Mouse (Mus musculus) T-helper 17 cell (primary cell): ENCODE measurements at regions not wholly inside any gene's neighbourhood (a gene's known extent, or its start where the extent isn't known, plus 50 kb on each side); places are given as distances from the start of the nearest gene placed in this dataset.

Experiments
- in situ Hi-C, 2 experiments: fragments of 300-600 bp; cut with MboI, MseI; formaldehyde crosslinking; loops; 1 replicate in 1 of 2; 2 replicates in 1 of 2; pipeline ENCODE4 v1.15.1; 2025; ENCODE audit warnings: high pct_unique_total_duplicates in 2 of 2

- in situ Hi-C loops: no loop called here
These were observed 299.6 kb upstream of the Jmjd1c start for GRCm38 (mm10) chr10:66796296-66796695.

GRCm38 (mm10) chr10:66802691-66803090 lies 293.2 kb upstream of the Jmjd1c start:
- in situ Hi-C loops: no loop called here

GRCm38 (mm10) chr10:66807261-66807968 lies 288.5 kb upstream of the Jmjd1c start:
- in situ Hi-C loops: no loop called here

GRCm38 (mm10) chr10:66812515-66813260 lies 283.2 kb upstream of the Jmjd1c start:
- in situ Hi-C loops: loop anchor here in 1 of 2 experiments (5.0 kb wide), 1 partner anchor 50 kb away; no protein-coding TSS in a partner anchor

GRCm38 (mm10) chr10:66813850-66814564 lies 281.9 kb upstream of the Jmjd1c start:
- in situ Hi-C loops: loop anchor here in 1 of 2 experiments (5.0 kb wide), 1 partner anchor 48 kb away; no protein-coding TSS in a partner anchor

- in situ Hi-C loops: loop anchor here in 1 of 2 experiments (5.0 kb wide), 1 partner anchor 48 kb away; no protein-coding TSS in a partner anchor
These were observed 281.2 kb upstream of the Jmjd1c start for GRCm38 (mm10) chr10:66814565-66815201.

- in situ Hi-C loops: no loop called here
These were observed 280.0 kb upstream of the Jmjd1c start for GRCm38 (mm10) chr10:66815951-66816350.

GRCm38 (mm10) chr10:66816776-66817175 lies 279.1 kb upstream of the Jmjd1c start:
- in situ Hi-C loops: no loop called here

- in situ Hi-C loops: no loop called here
These were observed 278.0 kb upstream of the Jmjd1c start for GRCm38 (mm10) chr10:66817876-66818275.

GRCm38 (mm10) chr10:66819517-66819916 lies 276.4 kb upstream of the Jmjd1c start:
- in situ Hi-C loops: no loop called here

- in situ Hi-C loops: no loop called here
These were observed 270.2 kb upstream of the Jmjd1c start for GRCm38 (mm10) chr10:66825737-66826136.

- in situ Hi-C loops: no loop called here
These were observed 269.6 kb upstream of the Jmjd1c start for GRCm38 (mm10) chr10:66826327-66826726.

- in situ Hi-C loops: no loop called here
These were observed 261.0 kb upstream of the Jmjd1c start for GRCm38 (mm10) chr10:66834974-66835373.

GRCm38 (mm10) chr10:66839058-66839457 lies 256.9 kb upstream of the Jmjd1c start:
- in situ Hi-C loops: no loop called here

GRCm38 (mm10) chr10:66843258-66843657 lies 252.7 kb upstream of the Jmjd1c start:
- in situ Hi-C loops: no loop called here

GRCm38 (mm10) chr10:66848778-66849177 lies 247.1 kb upstream of the Jmjd1c start:
- in situ Hi-C loops: loop anchor here in 1 of 2 experiments (5.0 kb wide), 1 partner anchor 1284 kb away; no protein-coding TSS in a partner anchor

GRCm38 (mm10) chr10:66849681-66850080 lies 246.2 kb upstream of the Jmjd1c start:
- in situ Hi-C loops: loop anchor here (5.0 to 25.0 kb wide), 5 partner anchors 655 to 1863 kb away; partner anchors contain the start of genes Cabcoco1 (in 1 of the 2) and Tmem26 (in 1 of the 2)

- in situ Hi-C loops: loop anchor here (10.0 to 25.0 kb wide), 4 partner anchors 654 to 1861 kb away; partner anchors contain the start of genes Cabcoco1 (in 1 of the 2) and Tmem26 (in 1 of the 2)
These were observed 244.9 kb upstream of the Jmjd1c start for GRCm38 (mm10) chr10:66850972-66851478.

- in situ Hi-C loops: loop anchor here (10.0 to 25.0 kb wide), 4 partner anchors 653 to 1860 kb away; partner anchors contain the start of genes Cabcoco1 (in 1 of the 2) and Tmem26 (in 1 of the 2)
These were observed 244.1 kb upstream of the Jmjd1c start for GRCm38 (mm10) chr10:66851841-66852240.

- in situ Hi-C loops: loop anchor here (10.0 to 25.0 kb wide), 4 partner anchors 652 to 1860 kb away; partner anchors contain the start of genes Cabcoco1 (in 1 of the 2) and Tmem26 (in 1 of the 2)
These were observed 243.2 kb upstream of the Jmjd1c start for GRCm38 (mm10) chr10:66852708-66853107.
